Mouse (Mus musculus) spleen, adult 10 weeks (tissue): ENCODE data around the gene Mosmo. TPM values are rescaled to one million over a fixed set of nuclear protein-coding genes. Genes with fewer than 3 reads are reported as not detected.

Source experiments
- polyA plus RNA-seq: library from polyadenylated mRNA; stranded (reverse); fragments of 350-450 nt; fragmentation: Illumina TruSeq; extraction: RNeasy Lipid Tissue Mini Kit (QIAGEN cat#74804); gene quantifications from one replicate; pipeline ENCODE4 v1.2.3, GENCODE M21; 2015; ENCODE audit warnings: low replicate concordance; ENCODE audit not compliant: insufficient read depth

Mosmo gene
- polyA plus RNA-seq = 51.7 TPM

DNA sequence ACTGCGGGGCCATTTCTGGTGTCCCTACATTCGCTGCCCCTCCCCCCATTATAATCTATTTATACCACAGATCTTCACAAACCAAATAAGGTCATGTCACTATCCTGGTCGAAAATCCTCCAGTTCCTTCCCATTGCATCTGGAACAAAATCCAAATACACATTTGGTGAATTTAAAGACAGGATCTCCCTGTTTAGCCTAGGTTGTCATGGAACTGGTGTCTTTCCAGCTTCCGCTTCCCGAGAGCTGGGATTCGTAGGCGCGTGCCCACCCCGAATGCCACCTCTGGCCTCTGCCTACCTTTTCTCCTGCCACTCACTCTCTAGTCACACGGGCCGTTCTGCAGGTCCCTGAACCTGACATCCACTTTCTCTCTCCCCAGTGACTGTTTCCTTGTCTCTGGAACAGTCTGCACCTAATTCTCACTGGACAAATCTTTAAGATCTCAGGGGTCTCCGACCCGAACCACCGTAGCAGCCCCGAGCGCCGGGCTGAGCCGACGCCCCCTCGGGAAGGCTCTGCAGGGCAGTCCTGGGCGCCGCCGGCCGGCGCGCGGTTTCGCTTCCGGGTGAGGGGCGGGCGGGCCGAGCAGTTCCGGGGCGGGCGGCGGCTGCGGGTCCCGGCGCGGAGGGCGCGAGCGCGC is at the start of gene Mosmo:
Gene Mosmo (plus strand): TSS at position 618 of the 643 bp plus-strand sequence.

DNA sequence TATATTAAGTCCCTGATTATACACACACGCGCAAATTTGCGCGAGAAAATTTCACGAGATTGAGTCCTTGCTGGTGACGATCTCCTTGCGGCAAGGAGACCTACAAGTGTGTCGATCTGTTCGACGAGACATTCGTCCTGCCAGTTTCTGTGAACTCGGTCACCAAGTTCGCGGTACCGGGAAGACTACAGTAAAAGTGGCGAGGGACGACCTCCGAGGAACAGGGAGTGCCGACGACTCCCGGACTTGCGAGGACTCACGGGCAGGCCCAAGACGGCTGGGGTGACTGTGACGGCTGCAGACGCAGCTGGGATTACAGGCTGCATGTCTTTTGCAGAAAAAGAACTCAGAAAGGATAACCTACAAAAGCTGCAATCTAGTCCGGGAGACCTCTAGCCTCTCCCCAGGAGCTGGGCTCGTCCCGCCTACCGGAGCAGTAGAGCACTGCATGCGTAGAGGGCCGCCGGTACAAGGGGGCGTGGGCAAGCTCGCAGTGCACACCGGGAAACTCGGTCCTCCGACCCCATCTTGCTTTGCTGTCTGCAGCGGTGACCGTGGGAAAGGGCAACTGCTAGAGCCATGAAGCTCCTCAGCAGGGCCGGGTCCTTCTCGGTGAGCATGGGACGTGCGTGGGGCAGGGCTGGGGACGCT is 42.6 kb upstream of the Mosmo start, which contains the start of gene Uqcrc2:
Gene Uqcrc2 (plus strand): TSS at position 466 of the 651 bp plus-strand sequence.

DNA sequence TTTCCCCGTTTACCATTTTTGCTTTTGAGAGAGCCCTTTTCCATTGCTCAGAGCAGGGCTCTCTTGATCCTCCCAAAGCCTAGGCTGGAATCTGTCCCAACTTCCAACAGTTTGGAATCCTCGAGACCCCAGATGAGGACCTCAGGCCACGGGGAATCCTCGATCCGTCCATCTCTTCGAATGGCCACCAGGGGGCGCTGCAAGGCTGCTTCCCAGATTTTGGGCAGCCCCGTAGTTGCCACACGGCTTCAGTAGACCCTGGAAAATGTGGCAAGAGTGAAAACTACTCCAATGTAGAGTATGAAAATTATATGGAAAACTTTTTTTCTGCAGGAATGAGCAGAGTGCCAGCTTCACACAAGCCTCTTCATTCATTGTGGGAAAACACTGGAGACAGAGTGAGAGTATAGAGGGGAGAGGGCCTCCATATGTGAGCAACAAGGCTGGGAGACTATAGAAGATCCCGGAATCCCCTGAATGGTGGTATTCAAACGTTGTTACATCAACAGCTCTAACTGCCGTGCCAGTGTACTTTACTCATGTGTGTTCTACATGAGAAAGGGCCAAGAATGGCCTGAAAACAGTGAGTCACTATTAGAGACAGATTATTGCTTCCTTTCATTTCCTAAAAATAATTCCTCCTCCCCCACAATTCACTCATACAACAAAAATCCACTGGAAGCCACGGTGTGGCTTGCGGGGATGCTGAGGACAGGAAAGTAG is 7.1 kb upstream of the Mosmo start, which contains the start of gene Pdzd9:
Gene Pdzd9 (minus strand): TSS at position 191 of the 723 bp plus-strand sequence.

DNA sequence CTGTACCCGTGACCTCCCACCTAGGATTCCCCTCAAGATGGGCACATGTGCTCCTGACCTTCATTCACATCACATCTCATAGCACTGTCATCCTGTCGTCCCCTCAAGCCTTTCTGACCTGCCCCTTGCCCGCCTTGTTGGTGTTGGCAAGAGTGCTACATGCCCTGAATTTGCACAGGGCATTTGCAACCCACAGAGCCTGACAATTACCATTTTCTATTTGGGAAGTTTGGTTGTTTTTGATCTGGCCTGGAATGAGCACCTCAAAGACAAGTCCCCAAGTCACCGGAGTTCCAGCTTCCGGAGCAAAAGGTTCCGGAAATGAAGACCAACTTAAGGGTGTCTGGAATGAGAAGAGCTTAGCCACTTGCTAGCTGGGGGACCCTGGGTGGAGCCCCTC is 61.6 kb downstream of the Mosmo start, which contains the start of gene Vwa3a:
Gene Vwa3a (plus strand): TSS at position 301 of the 400 bp plus-strand sequence.

Other genes starting within 250 kb of the Mosmo start
- 211 TPM for gene Uqcrc2, start 42.4 kb upstream of the Mosmo start, polyA plus RNA-seq
- gene Pdzd9, start 7.3 kb upstream of the Mosmo start, polyA plus RNA-seq = not detected
- gene Vwa3a, start 61.7 kb downstream of the Mosmo start, polyA plus RNA-seq = 0.23 TPM
- not detected for gene Gm5737, start 134.7 kb downstream of the Mosmo start, polyA plus RNA-seq
- gene Eef2k, start 165.2 kb downstream of the Mosmo start, polyA plus RNA-seq = 13.0 TPM
- gene Polr3e, start 240.1 kb downstream of the Mosmo start, polyA plus RNA-seq = 18.9 TPM